ENCODE assay signal across 16 mouse cellular contexts in genomic region chr14:38959367-38959766, GRCm38 (mm10).
DNase-seq lines count a peak whose midpoint lies in the region; ATAC-seq lines count a peak whose summit lies in the region.
"Had no signal": no experiment of that assay in that cellular context is flagged by ENCODE, and none has a peak within 500 bp of the region (broad histone marks: within the 10 kb centered on the region; RNA-seq: fewer than 3 reads in every experiment).

No protein-coding gene starts in this region.

- H3K9ac ChIP-seq in forebrain, embryonic 16.5 days (replicated peaks; ENCODE audit: low read depth, low read length): no peak overlapping the region
- no peak overlapping the region for H3K9ac ChIP-seq in forebrain, embryonic 14.5 days (ENCODE audit: low read length)
- H3K9ac ChIP-seq in neural tube, embryonic 14.5 days (replicated peaks; ENCODE audit: low read depth, low read length): no peak overlapping the region
- H3K9ac ChIP-seq in neural tube, embryonic 15.5 days (replicated peaks): no peak overlapping the region
- H3K9ac ChIP-seq: embryonic facial prominence, embryonic 12.5 days; forebrain, postnatal 0 days had no signal

- H3K4me2 ChIP-seq in forebrain, embryonic 16.5 days (ENCODE audit: low read length): no peak overlapping the region
- no peak overlapping the region for H3K4me2 ChIP-seq in forebrain, embryonic 14.5 days (ENCODE audit: low read length)
- no peak overlapping the region for H3K4me2 ChIP-seq in neural tube, embryonic 14.5 days (ENCODE audit: low read depth, low read length)
- H3K4me2 ChIP-seq in neural tube, embryonic 15.5 days: no peak overlapping the region
- H3K4me2 ChIP-seq: embryonic facial prominence, embryonic 12.5 days had no signal

- H3K27ac ChIP-seq in forebrain, embryonic 16.5 days (ENCODE audit: low read length): no peak overlapping the region
- H3K27ac ChIP-seq in forebrain, embryonic 14.5 days (ENCODE audit: low read depth, low read length): no peak overlapping the region
- no peak overlapping the region for H3K27ac ChIP-seq in neural tube, embryonic 14.5 days (ENCODE audit: low read depth, low read length)
- H3K27ac ChIP-seq in neural tube, embryonic 15.5 days (replicated peaks): no peak overlapping the region
- H3K27ac ChIP-seq: embryonic facial prominence, embryonic 10.5 days; embryonic facial prominence, embryonic 12.5 days had no signal

- ATAC-seq in forebrain, embryonic 16.5 days: peak; percentile 50; the same call in 1 of the 2 replicates
- ATAC-seq in forebrain, embryonic 14.5 days: no peak; the same call in 1 of the 2 replicates
- peak; percentile 51; the same call in 1 of the 2 replicates for ATAC-seq in neural tube, embryonic 14.5 days (ENCODE audit: low read depth)
- ATAC-seq in neural tube, embryonic 15.5 days (ENCODE audit: low FRiP score): no peak
- ATAC-seq: forebrain, postnatal 0 days had no signal

- 55% methylated on average over 7 of the region's 7 CpGs for whole genome bisulfite sequencing in forebrain, embryonic 16.5 days
- WGBS in forebrain, embryonic 14.5 days: 64% methylated on average over 7 of the region's 7 CpGs
- 57% methylated on average over 7 of the region's 7 CpGs for WGBS in neural tube, embryonic 14.5 days
- 49% methylated on average over 7 of the region's 7 CpGs for WGBS in neural tube, embryonic 15.5 days

- no peaks in the 10 kb centered on the region for H3K4me1 ChIP-seq in forebrain, embryonic 16.5 days (replicated peaks; ENCODE audit: control insufficient read depth, insufficient read depth, low read length)
- no peaks in the 10 kb centered on the region for H3K4me1 ChIP-seq in forebrain, embryonic 14.5 days (ENCODE audit: control insufficient read depth, insufficient read depth, low read length)
- H3K4me1 ChIP-seq in neural tube, embryonic 14.5 days (ENCODE audit: control insufficient read depth, insufficient read depth, low read length): no peaks in the 10 kb centered on the region
- H3K4me1 ChIP-seq in neural tube, embryonic 15.5 days: 0 out of 2 replicates have a peak, but pooled peaks cover 2% of the 10 kb centered on the region
- H3K4me1 ChIP-seq: embryonic facial prominence, embryonic 10.5 days; embryonic facial prominence, embryonic 12.5 days had no signal

- H3K27me3 ChIP-seq in forebrain, embryonic 16.5 days (replicated peaks; ENCODE audit: control insufficient read depth, insufficient read depth, low read length): no peaks in the 10 kb centered on the region
- H3K27me3 ChIP-seq in forebrain, embryonic 14.5 days (replicated peaks; ENCODE audit: control insufficient read depth, insufficient read depth, low read length): no peaks in the 10 kb centered on the region
- no peaks in the 10 kb centered on the region for H3K27me3 ChIP-seq in neural tube, embryonic 14.5 days (ENCODE audit: control insufficient read depth, insufficient read depth, low read length)
- H3K27me3 ChIP-seq in neural tube, embryonic 15.5 days (replicated peaks): no peaks in the 10 kb centered on the region
- H3K27me3 ChIP-seq: embryonic facial prominence, embryonic 12.5 days had no signal

- H3K4me3 ChIP-seq in forebrain, embryonic 16.5 days (replicated peaks; ENCODE audit: low read length): no peak overlapping the region
- no peak overlapping the region for H3K4me3 ChIP-seq in forebrain, embryonic 14.5 days (ENCODE audit: low read depth, low read length)
- no peak overlapping the region for H3K4me3 ChIP-seq in neural tube, embryonic 14.5 days (ENCODE audit: low read depth, low read length)
- H3K4me3 ChIP-seq in neural tube, embryonic 15.5 days (replicated peaks): no peak overlapping the region
- H3K4me3 ChIP-seq: embryonic facial prominence, embryonic 10.5 days; embryonic facial prominence, embryonic 12.5 days had no signal

- no peak for DNase-seq in forebrain, embryonic 14.5 days (ENCODE audit: low spot score)
- DNase-seq in layer of hippocampus, adult 8-10 months (ENCODE audit: low spot score in 2 of 2): no peak
- DNase-seq: adrenal gland, adult 2 months; adrenal gland, postnatal 10 days; adrenal gland, postnatal 25 days; cerebellum, adult 11-12 months; cerebellum, adult 2 months; cerebellum, adult 9-10 months; cerebellum, postnatal 10 days; cerebellum, postnatal 25 days; forebrain, postnatal 0 days had no signal

- H3K36me3 ChIP-seq in forebrain, embryonic 16.5 days (ENCODE audit: control insufficient read depth, insufficient read depth): no peaks in the 10 kb centered on the region
- H3K36me3 ChIP-seq in forebrain, embryonic 14.5 days (ENCODE audit: control insufficient read depth, insufficient read depth, low read length): no peaks in the 10 kb centered on the region
- no peaks in the 10 kb centered on the region for H3K36me3 ChIP-seq in neural tube, embryonic 14.5 days (ENCODE audit: control insufficient read depth, insufficient read depth, low read length)
- H3K36me3 ChIP-seq in neural tube, embryonic 15.5 days: no peaks in the 10 kb centered on the region
- H3K36me3 ChIP-seq: embryonic facial prominence, embryonic 10.5 days; embryonic facial prominence, embryonic 12.5 days had no signal

- no peaks in the 10 kb centered on the region for H3K9me3 ChIP-seq in forebrain, embryonic 16.5 days (ENCODE audit: control insufficient read depth, low read length)
- no peaks in the 10 kb centered on the region for H3K9me3 ChIP-seq in forebrain, embryonic 14.5 days (replicated peaks; ENCODE audit: control insufficient read depth, low read length)
- H3K9me3 ChIP-seq in neural tube, embryonic 14.5 days (ENCODE audit: control insufficient read depth, low read length): no peaks in the 10 kb centered on the region
- no peaks in the 10 kb centered on the region for H3K9me3 ChIP-seq in neural tube, embryonic 15.5 days (replicated peaks)
- H3K9me3 ChIP-seq: embryonic facial prominence, embryonic 10.5 days; embryonic facial prominence, embryonic 12.5 days had no signal

Comparison
In these comparisons a context has a peak if more than half of its experiments do, and no peak if none do; other contexts are left out.
1. ATAC-seq: peak in forebrain, embryonic 16.5 days (single experiment) and neural tube, embryonic 14.5 days (single experiment); none in forebrain, embryonic 14.5 days (single experiment) and neural tube, embryonic 15.5 days (single experiment).